Mouse (Mus musculus) liver, embryonic 11.5 days (tissue): ENCODE measurements at regions not wholly inside any gene's neighbourhood (a gene's known extent, or its start where the extent isn't known, plus 50 kb on each side); places are given as distances from the start of the nearest gene placed in this dataset.

Source experiments
- ATAC-seq: fragments of 200-750 bp; cut with Nextera tagmentation; replicated peaks from 2 replicates; pipeline ENCODE4 v1.8.0; 2017; ENCODE audit warnings: moderate number of reproducible peaks, mild to moderate bottlenecking, moderate TSS enrichment, moderate library complexity; ENCODE audit not compliant: low FRiP score
- DNase-seq: peaks from one replicate; pipeline ENCODE4 v3.0.0-alpha.2; 2017; ENCODE audit warnings: low spot score
- H3K27ac ChIP-seq: fragments of 300-500 bp; sonication (generic); 2 replicates; pipeline ENCODE4 v1.5.1; 2014; ENCODE audit warnings: mild to moderate bottlenecking, low read depth, low read length, control low read depth
- H3K27me3 ChIP-seq: fragments of 300-500 bp; sonication (generic); replicated peaks from 2 replicates; pipeline ENCODE4 v1.6.1; 2014; ENCODE audit warnings: low read length, mixed read lengths; ENCODE audit not compliant: control insufficient read depth, insufficient read depth
- H3K36me3 ChIP-seq: fragments of 300-500 bp; sonication (generic); 2 replicates; pipeline ENCODE4 v1.6.1; 2014; ENCODE audit warnings: mild to moderate bottlenecking, low read length, moderate library complexity, mixed read lengths; ENCODE audit not compliant: control insufficient read depth, insufficient read depth
- H3K4me1 ChIP-seq: fragments of 300-500 bp; sonication (generic); replicated peaks from 2 replicates; pipeline ENCODE4 v1.6.1; 2014; ENCODE audit warnings: low read length, mixed read lengths; ENCODE audit not compliant: control insufficient read depth, insufficient read depth
- H3K4me2 ChIP-seq: fragments of 300-500 bp; sonication (generic); 2 replicates; pipeline ENCODE4 v1.6.1; 2014; ENCODE audit warnings: mild to moderate bottlenecking, control low read depth, moderate library complexity
- H3K4me3 ChIP-seq: fragments of 300-500 bp; sonication (generic); 2 replicates; pipeline ENCODE4 v1.5.1; 2014; ENCODE audit warnings: low read depth, low read length, control low read depth
- H3K9ac ChIP-seq: fragments of 300-500 bp; sonication (generic); 2 replicates; pipeline ENCODE4 v1.6.1; 2014; ENCODE audit warnings: low read depth, low read length, control low read depth
- H3K9me3 ChIP-seq: fragments of 300-500 bp; sonication (generic); 2 replicates; pipeline ENCODE4 v1.6.1; 2016; ENCODE audit warnings: low read length, inconsistent platforms, mixed read lengths; ENCODE audit not compliant: control insufficient read depth
- WGBS: fragments of 180-500 bp; shearing (Covaris S2); extraction: QIAGEN DNeasy Blood & Tissue Kit; methylation state at CpG from one replicate; pipeline ENCODE4 v1.1.7; 2014; 5-methylcytosine and 5-hydroxymethylcytosine counted together

DNA sequence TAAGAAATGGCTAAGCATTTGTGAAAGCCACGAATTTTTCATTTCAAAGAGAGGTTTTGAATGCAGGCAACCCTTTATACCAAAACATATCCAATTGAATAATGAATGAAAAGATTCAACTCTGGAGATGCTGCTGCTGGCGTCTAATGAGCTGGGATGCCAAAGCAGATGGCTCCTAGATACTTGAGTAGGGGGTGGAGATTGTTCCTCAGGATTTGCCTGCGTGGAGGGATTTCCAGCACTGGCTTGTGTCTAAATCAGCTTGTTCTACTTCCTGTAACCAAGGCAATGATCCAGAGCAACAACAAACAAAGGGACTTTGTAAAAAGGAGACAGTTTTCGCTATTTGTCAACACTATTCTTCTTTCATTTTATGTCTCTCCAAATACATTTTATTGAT lies 57.4 kb upstream of the Trpm3 start:
- no peak overlapping the region for H3K4me3 ChIP-seq
- no peaks in the 10 kb centered on the region for H3K36me3 ChIP-seq
- no peak overlapping the region for H3K9ac ChIP-seq
- no peak overlapping the region for H3K27ac ChIP-seq
- no peaks in the 10 kb centered on the region for H3K4me1 ChIP-seq
- no peaks in the 10 kb centered on the region for H3K9me3 ChIP-seq
- 54% methylated on average over 4 of the region's 4 CpGs for WGBS
- ATAC-seq (no peak), DNase-seq (no peak)
- no peak overlapping the region for H3K4me2 ChIP-seq
- no peaks in the 10 kb centered on the region for H3K27me3 ChIP-seq
